Mouse (Mus musculus) neural tube, embryonic 12.5 days (tissue): ENCODE data around the gene Map10. TPM values are rescaled to one million over a fixed set of nuclear protein-coding genes. Genes with fewer than 3 reads are reported as not detected.
A peak's percentile ranks its signal among the peaks of the same experiment; 100 is the strongest.

Source experiments
- ATAC-seq: fragments of 200-750 bp; cut with Nextera tagmentation; 2 replicates; pipeline ENCODE4 v1.8.0; 2017; ENCODE audit warnings: low read depth, mild to moderate bottlenecking, moderate TSS enrichment, moderate library complexity; ENCODE audit not compliant: low FRiP score
- H3K27ac ChIP-seq: fragments of 300-500 bp; sonication (generic); 2 replicates; pipeline ENCODE4 v1.5.1; 2016
- H3K27me3 ChIP-seq: fragments of 300-500 bp; sonication (generic); replicated peaks from 2 replicates; pipeline ENCODE4 v1.6.1; 2016; ENCODE audit warnings: mild to moderate bottlenecking
- H3K36me3 ChIP-seq: fragments of 300-500 bp; sonication (generic); 2 replicates; pipeline ENCODE4 v1.6.1; 2016; ENCODE audit warnings: mild to moderate bottlenecking
- H3K4me1 ChIP-seq: fragments of 300-500 bp; sonication (generic); 2 replicates; pipeline ENCODE4 v1.6.1; 2016
- H3K4me2 ChIP-seq: fragments of 300-500 bp; sonication (generic); replicated peaks from 2 replicates; pipeline ENCODE4 v1.6.1; 2016; ENCODE audit warnings: mild to moderate bottlenecking
- H3K4me3 ChIP-seq: fragments of 300-500 bp; sonication (generic); 2 replicates; pipeline ENCODE4 v1.5.1; 2016
- H3K9ac ChIP-seq: fragments of 300-500 bp; sonication (generic); 2 replicates; pipeline ENCODE4 v1.6.1; 2016; ENCODE audit warnings: mild to moderate bottlenecking
- H3K9me3 ChIP-seq: fragments of 300-500 bp; sonication (generic); 2 replicates; pipeline ENCODE4 v1.6.1; 2016; ENCODE audit warnings: mild to moderate bottlenecking
- WGBS: fragments of 180-500 bp; shearing (Covaris S2); methylation state at CpG from one replicate; pipeline ENCODE4 v1.1.7; 2016; 5-methylcytosine and 5-hydroxymethylcytosine counted together
- polyA plus RNA-seq: library from polyadenylated mRNA; unstranded; fragments of >200 nt; fragmentation: Nextera tagmentation; extraction: Ambion mirVana; gene quantifications from 2 replicates; pipeline ENCODE4 v1.2.1, GENCODE M21; 2016

Gene Map10
- 7.9 and 9.4 TPM in 2 replicates for polyA plus RNA-seq

DNA sequence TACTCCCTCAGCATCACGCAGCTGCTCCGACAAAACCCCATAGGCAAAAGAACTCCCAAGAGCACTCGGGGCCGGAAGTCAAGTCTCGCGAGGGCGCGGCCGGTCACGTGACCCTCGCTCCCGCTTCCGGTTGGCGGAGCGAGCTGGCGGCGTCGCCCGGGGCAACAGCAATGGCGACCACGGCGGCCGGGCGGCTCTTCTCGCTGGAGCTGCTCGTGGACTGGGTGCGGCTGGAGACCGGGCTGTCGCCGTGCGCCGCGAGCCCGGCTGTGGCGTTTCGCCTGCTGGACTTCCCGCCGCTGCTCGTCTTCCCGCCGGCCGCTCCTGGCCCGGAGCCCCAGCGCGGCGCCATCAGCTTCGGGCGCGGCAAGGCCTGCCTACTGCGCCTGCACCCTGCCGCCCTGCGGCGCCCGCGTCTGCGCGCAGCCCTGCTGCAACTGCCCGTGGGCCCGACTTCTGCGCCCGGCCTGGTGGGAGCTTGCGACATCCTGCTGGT, at the start of gene Map10:
Gene Map10, plus strand, starts transcription at position 119 of the 496 bp plus-strand sequence.
- Histone ChIP-seq H3K27ac (peak within 1 kb of the TSS; percentile 20; the same call in 1 of the 2 replicates), H3K4me2 (peak within 1 kb of the TSS; percentile 89)

GRCm38 (mm10) chr8:125620301-125620700, 49.3 kb upstream of the Map10 start:
- Histone ChIP-seq H3K27me3 (no peaks in the 10 kb centered on the region), H3K4me2 (no peak overlapping the region), H3K4me1 (peaks cover 12% of the 10 kb centered on the region; the same call in 1 of the 2 replicates), H3K4me3 (no peak overlapping the region), H3K27ac (no peak overlapping the region), H3K9ac (no peak overlapping the region), H3K9me3 (no peaks in the 10 kb centered on the region), H3K36me3 (no peaks in the 10 kb centered on the region)
- 69% methylated on average over 4 of the region's 4 CpGs for WGBS
- ATAC-seq = no peak

More for the DNA sequence above, at the start of gene Map10:
- Histone ChIP-seq H3K4me1 (peaks cover 6% of the 10 kb centered on the region), H3K27me3 (no peaks in the 10 kb centered on the region), H3K9ac (peak within 1 kb of the TSS; percentile 75), H3K9me3 (peaks cover 22% of the 10 kb centered on the region), H3K36me3 (peaks cover 14% of the 10 kb centered on the region; the same call in 1 of the 2 replicates), H3K4me3 (peak within 1 kb of the TSS; percentile 60)
- ATAC-seq = peak; percentile 86
- WGBS = 1% methylated on average over 61 of the region's 62 CpGs

GRCm38 (mm10) chr8:125624287-125624686, 45.3 kb upstream of the Map10 start:
- ATAC-seq = no peak
- Histone ChIP-seq H3K4me1 (peaks cover 6% of the 10 kb centered on the region; the same call in 1 of the 2 replicates), H3K27me3 (no peaks in the 10 kb centered on the region), H3K9ac (no peak overlapping the region), H3K4me3 (no peak overlapping the region), H3K27ac (no peak overlapping the region), H3K36me3 (no peaks in the 10 kb centered on the region), H3K4me2 (no peak overlapping the region), H3K9me3 (no peaks in the 10 kb centered on the region)
- 85% methylated on average over 8 of the region's 8 CpGs for WGBS

GRCm38 (mm10) chr8:125626381-125626780, 43.2 kb upstream of the Map10 start:
- no peak overlapping the region for H3K4me2 ChIP-seq
- H3K27ac ChIP-seq = no peak overlapping the region
- H3K27me3 ChIP-seq = no peaks in the 10 kb centered on the region
- ATAC-seq = no peak
- no peaks in the 10 kb centered on the region for H3K9me3 ChIP-seq
- no peak overlapping the region for H3K9ac ChIP-seq
- H3K36me3 ChIP-seq = no peaks in the 10 kb centered on the region
- 86% methylated on average over 8 of the region's 8 CpGs for WGBS
- no peaks in the 10 kb centered on the region; the same call in 1 of the 2 replicates for H3K4me1 ChIP-seq
- no peak overlapping the region for H3K4me3 ChIP-seq

DNA sequence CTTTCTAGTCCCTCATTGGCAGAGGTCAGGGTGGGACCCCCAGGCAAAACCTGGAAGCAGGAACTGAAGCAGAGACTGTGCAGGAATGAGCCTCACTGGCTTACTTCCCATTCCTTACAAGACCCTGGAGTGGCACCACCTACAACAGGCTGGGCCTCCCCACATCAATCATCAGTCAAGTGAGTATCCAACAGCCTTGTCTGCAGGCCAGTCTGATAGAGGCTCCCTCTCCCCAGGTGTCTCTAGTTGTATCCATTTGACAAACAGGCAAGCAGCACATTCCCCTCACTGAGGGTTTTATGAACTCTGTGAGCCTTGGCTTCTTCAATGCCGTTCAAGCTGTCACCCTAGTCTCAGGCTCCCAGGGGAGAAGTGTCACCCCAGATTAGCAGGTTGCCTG, 40.8 kb upstream of the Map10 start:
- Histone ChIP-seq H3K4me3 (no peak overlapping the region), H3K27me3 (no peaks in the 10 kb centered on the region), H3K4me2 (no peak overlapping the region), H3K36me3 (no peaks in the 10 kb centered on the region), H3K27ac (no peak overlapping the region), H3K9ac (no peak overlapping the region), H3K4me1 (no peaks in the 10 kb centered on the region), H3K9me3 (no peaks in the 10 kb centered on the region)
- ATAC-seq = no peak
- WGBS = 95% methylated on average over 1 of the region's 1 CpGs

- Histone ChIP-seq H3K4me2 (no peak overlapping the region), H3K27ac (no peak overlapping the region), H3K27me3 (no peaks in the 10 kb centered on the region), H3K4me3 (no peak overlapping the region), H3K9me3 (no peaks in the 10 kb centered on the region), H3K9ac (no peak overlapping the region), H3K36me3 (no peaks in the 10 kb centered on the region), H3K4me1 (no peaks in the 10 kb centered on the region)
- WGBS = 72% methylated on average over 6 of the region's 6 CpGs
- ATAC-seq = no peak
These were observed 31.1 kb upstream of the Map10 start for GRCm38 (mm10) chr8:125638411-125639058.

DNA sequence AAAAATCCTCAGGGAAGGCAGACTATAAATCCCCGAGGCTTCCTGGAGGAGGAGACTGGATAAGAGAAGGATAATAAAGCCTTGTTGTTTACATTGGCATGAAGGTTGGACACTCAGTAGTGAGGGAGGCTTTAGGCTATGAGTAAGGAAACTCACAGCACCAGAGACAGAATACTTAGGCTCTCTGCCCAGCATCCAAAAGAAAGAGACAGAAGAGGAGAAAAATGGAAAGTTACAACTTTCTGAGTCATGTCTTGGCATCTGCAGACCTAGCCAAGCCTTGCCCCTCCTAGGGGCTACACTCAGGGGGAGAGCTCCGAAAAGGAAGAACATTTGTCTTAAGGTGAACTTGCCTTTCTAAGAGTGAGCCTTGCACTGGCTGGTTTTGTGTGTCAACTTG, 30.0 kb upstream of the Map10 start:
- H3K4me3 ChIP-seq = no peak overlapping the region
- H3K4me2 ChIP-seq = no peak overlapping the region
- 83% methylated on average over 2 of the region's 2 CpGs for WGBS
- no peaks in the 10 kb centered on the region for H3K27me3 ChIP-seq
- H3K27ac ChIP-seq = no peak overlapping the region
- no peaks in the 10 kb centered on the region for H3K4me1 ChIP-seq
- no peak overlapping the region for H3K9ac ChIP-seq
- no peak for ATAC-seq
- no peaks in the 10 kb centered on the region for H3K36me3 ChIP-seq
- no peaks in the 10 kb centered on the region for H3K9me3 ChIP-seq

DNA sequence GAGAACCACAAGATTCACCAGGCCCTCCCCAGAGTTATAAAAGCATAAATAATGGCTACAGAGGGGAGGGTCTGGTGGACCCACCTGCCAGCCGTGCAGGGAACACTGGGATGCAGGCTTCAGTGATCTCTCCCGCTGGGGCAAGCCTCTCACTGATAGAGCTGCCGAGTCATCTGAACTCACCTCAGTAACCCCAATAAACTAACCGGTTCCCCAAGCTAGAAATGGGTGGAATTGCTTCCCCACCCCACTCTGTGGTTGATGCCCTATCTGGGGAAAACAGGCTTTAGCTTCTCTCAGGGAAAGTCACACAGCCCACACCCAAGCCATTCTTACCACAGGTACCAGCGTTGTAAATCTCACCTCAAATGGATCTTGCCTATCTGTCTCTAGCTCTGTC, 28.9 kb upstream of the Map10 start:
- no peak overlapping the region for H3K9ac ChIP-seq
- H3K4me3 ChIP-seq = no peak overlapping the region
- no peaks in the 10 kb centered on the region for H3K9me3 ChIP-seq
- H3K4me1 ChIP-seq = no peaks in the 10 kb centered on the region
- no peak overlapping the region for H3K4me2 ChIP-seq
- no peaks in the 10 kb centered on the region for H3K27me3 ChIP-seq
- no peaks in the 10 kb centered on the region for H3K36me3 ChIP-seq
- 55% methylated on average over 5 of the region's 5 CpGs for WGBS
- no peak overlapping the region for H3K27ac ChIP-seq
- ATAC-seq = no peak

GRCm38 (mm10) chr8:125641808-125642207, 27.8 kb upstream of the Map10 start:
- WGBS = 78% methylated on average over 6 of the region's 6 CpGs
- ATAC-seq = no peak

GRCm38 (mm10) chr8:125645757-125646478, 23.7 kb upstream of the Map10 start:
- Histone ChIP-seq H3K4me3 (no peak overlapping the region), H3K4me1 (no peaks in the 10 kb centered on the region), H3K36me3 (no peaks in the 10 kb centered on the region), H3K9me3 (no peaks in the 10 kb centered on the region), H3K4me2 (no peak overlapping the region), H3K27me3 (no peaks in the 10 kb centered on the region), H3K27ac (no peak overlapping the region), H3K9ac (no peak overlapping the region)
- WGBS = 80% methylated on average over 10 of the region's 10 CpGs
- ATAC-seq = no peak

More at GRCm38 (mm10) chr8:125641808-125642207, 27.8 kb upstream of the Map10 start:
- no peaks in the 10 kb centered on the region for H3K36me3 ChIP-seq
- H3K4me2 ChIP-seq = no peak overlapping the region
- H3K4me3 ChIP-seq = no peak overlapping the region
- no peak overlapping the region for H3K9ac ChIP-seq
- no peaks in the 10 kb centered on the region for H3K27me3 ChIP-seq
- no peaks in the 10 kb centered on the region for H3K4me1 ChIP-seq
- no peak overlapping the region for H3K27ac ChIP-seq
- no peaks in the 10 kb centered on the region for H3K9me3 ChIP-seq

- H3K36me3 ChIP-seq = no peaks in the 10 kb centered on the region
- WGBS = 86% methylated on average over 4 of the region's 4 CpGs
- H3K4me3 ChIP-seq = no peak overlapping the region
- no peak overlapping the region for H3K27ac ChIP-seq
- no peak overlapping the region for H3K4me2 ChIP-seq
- no peak for ATAC-seq
- H3K9ac ChIP-seq = no peak overlapping the region
- no peaks in the 10 kb centered on the region for H3K9me3 ChIP-seq
- H3K4me1 ChIP-seq = no peaks in the 10 kb centered on the region
- no peaks in the 10 kb centered on the region for H3K27me3 ChIP-seq
These were observed 20.2 kb upstream of the Map10 start for GRCm38 (mm10) chr8:125649447-125649846.

GRCm38 (mm10) chr8:125654821-125655220, 14.8 kb upstream of the Map10 start:
- Histone ChIP-seq H3K4me2 (no peak overlapping the region), H3K4me1 (0 out of 2 replicates have a peak, but pooled peaks cover 8% of the 10 kb centered on the region), H3K9ac (no peak overlapping the region), H3K36me3 (no peaks in the 10 kb centered on the region), H3K27me3 (no peaks in the 10 kb centered on the region), H3K27ac (no peak overlapping the region), H3K4me3 (no peak overlapping the region), H3K9me3 (no peaks in the 10 kb centered on the region)
- 84% methylated on average over 2 of the region's 2 CpGs for WGBS
- ATAC-seq = no peak
